Mouse (Mus musculus): ENCODE measurements at regions not wholly inside any gene's neighbourhood (a gene's known extent, or its start where the extent isn't known, plus 50 kb on each side); places are given as distances from the start of the nearest gene placed in this dataset.

DNA sequence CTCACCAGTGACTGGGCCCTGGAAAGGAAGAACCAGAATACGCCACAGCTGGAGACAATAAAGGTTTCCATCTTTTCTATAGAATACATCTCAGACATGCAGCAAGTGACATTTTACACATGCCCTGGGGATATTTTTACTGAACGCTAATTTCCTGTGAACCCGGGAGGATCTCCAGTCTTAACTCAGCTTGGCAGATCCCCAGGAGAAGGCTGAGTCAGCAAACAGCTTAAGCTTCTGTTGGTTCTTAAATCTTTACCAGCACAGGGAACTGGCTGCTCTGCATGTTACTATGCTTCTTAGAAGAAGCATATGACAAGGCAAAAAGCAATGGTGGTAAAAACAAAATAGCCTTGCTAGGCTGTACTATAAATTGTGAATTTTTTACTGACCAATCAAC is 59.7 kb upstream of the Map2 start:
- DNase-seq (no peak), ATAC-seq (no peak)
- no peak overlapping the region for H3K9ac ChIP-seq (replicated peaks)
- 52% methylated on average over 3 of the region's 3 CpGs for WGBS (ENCODE audit: insufficient replicate concordance)
- no peaks in the 10 kb centered on the region for H3K4me1 ChIP-seq (ENCODE audit: insufficient read depth)
- H3K4me3 ChIP-seq (ENCODE audit: low read depth, low read length): no peak overlapping the region
- no peaks in the 10 kb centered on the region for H3K9me3 ChIP-seq (ENCODE audit: low read length)
- H3K36me3 ChIP-seq (replicated peaks; ENCODE audit: insufficient read depth, low read length): no peaks in the 10 kb centered on the region
- no peak overlapping the region for H3K4me2 ChIP-seq (ENCODE audit: low read depth, low read length)
- TF ChIP-seq CTCF (IDR thresholded peaks at IDR 0.05; ENCODE audit: low read depth) (no peak), EP300 (IDR thresholded peaks at IDR 0.05; ENCODE audit: low read depth) (no peak)
- no peak overlapping the region for H3K27ac ChIP-seq (ENCODE audit: low read depth)
- no peaks in the 10 kb centered on the region for H3K27me3 ChIP-seq (ENCODE audit: insufficient read depth, low read length)
